Mouse (Mus musculus) embryonic facial prominence, embryonic 15.5 days (tissue): ENCODE data around the gene Ptprt. TPM values are rescaled to one million over a fixed set of nuclear protein-coding genes. Genes with fewer than 3 reads are reported as not detected.

ENCODE experiments used
- ATAC-seq: fragments of 200-750 bp; cut with Nextera tagmentation; 2 replicates; pipeline ENCODE4 v1.8.0; 2017; ENCODE audit warnings: low read depth, moderate TSS enrichment; ENCODE audit not compliant: insufficient number of reproducible peaks, low FRiP score, low TSS enrichment
- H3K27ac ChIP-seq: fragments of 300-500 bp; sonication (generic); replicated peaks from 2 replicates; pipeline ENCODE4 v1.5.1; 2015; ENCODE audit warnings: mild to moderate bottlenecking, inconsistent platforms
- H3K27me3 ChIP-seq: fragments of 300-500 bp; sonication (generic); 2 replicates; pipeline ENCODE4 v1.6.1; 2015; ENCODE audit warnings: inconsistent platforms
- H3K36me3 ChIP-seq: fragments of 300-500 bp; sonication (generic); 2 replicates; pipeline ENCODE4 v1.6.1; 2015; ENCODE audit warnings: mild to moderate bottlenecking, inconsistent platforms
- H3K4me1 ChIP-seq: fragments of 300-500 bp; sonication (generic); 2 replicates; pipeline ENCODE4 v1.6.1; 2015; ENCODE audit warnings: inconsistent platforms
- H3K4me2 ChIP-seq: fragments of 300-500 bp; sonication (generic); replicated peaks from 2 replicates; pipeline ENCODE4 v1.6.1; 2015; ENCODE audit warnings: mild to moderate bottlenecking, inconsistent platforms
- H3K4me3 ChIP-seq: fragments of 300-500 bp; sonication (generic); replicated peaks from 2 replicates; pipeline ENCODE4 v1.5.1; 2015; ENCODE audit warnings: mild to moderate bottlenecking, inconsistent platforms
- H3K9ac ChIP-seq: fragments of 300-500 bp; sonication (generic); 2 replicates; pipeline ENCODE4 v1.6.1; 2015; ENCODE audit warnings: inconsistent platforms
- H3K9me3 ChIP-seq: fragments of 300-500 bp; sonication (generic); replicated peaks from 2 replicates; pipeline ENCODE4 v1.6.1; 2016; ENCODE audit warnings: inconsistent platforms
- WGBS: fragments of 180-500 bp; shearing (Covaris S2); methylation state at CpG from one replicate; pipeline ENCODE4 v1.1.7; 2015; 5-methylcytosine and 5-hydroxymethylcytosine counted together
- polyA plus RNA-seq: library from polyadenylated mRNA; unstranded; fragments of >200 nt; fragmentation: Nextera tagmentation; extraction: Ambion mirVana; gene quantifications from 2 replicates; pipeline ENCODE4 v1.2.1, GENCODE M21; 2015

Gene Ptprt
- polyA plus RNA-seq, 1 experiment from 2014 or later, result 2.6 TPM

- no peak overlapping the region for H3K4me3 ChIP-seq
- no peak overlapping the region for H3K9ac ChIP-seq
- no peaks in the 10 kb centered on the region for H3K9me3 ChIP-seq
- no peaks in the 10 kb centered on the region for H3K36me3 ChIP-seq
- no peaks in the 10 kb centered on the region for H3K4me1 ChIP-seq
- no peak overlapping the region for H3K4me2 ChIP-seq
- no peak overlapping the region for H3K27ac ChIP-seq
- ATAC-seq, result no peak
- H3K27me3 ChIP-seq, result no peaks in the 10 kb centered on the region
- WGBS, result 73% methylated on average over 4 of the region's 4 CpGs
Measured at GRCm38 (mm10) chr2:162411014-162411413, 249.9 kb downstream of the Ptprt start.

GRCm38 (mm10) chr2:162409245-162409644 is 251.7 kb downstream of the Ptprt start:
- H3K27ac ChIP-seq, result no peak overlapping the region
- no peaks in the 10 kb centered on the region for H3K36me3 ChIP-seq
- H3K4me2 ChIP-seq, result no peak overlapping the region
- H3K9me3 ChIP-seq, result no peaks in the 10 kb centered on the region
- no peak overlapping the region for H3K4me3 ChIP-seq
- no peaks in the 10 kb centered on the region for H3K4me1 ChIP-seq
- no peaks in the 10 kb centered on the region for H3K27me3 ChIP-seq
- WGBS, result 80% methylated on average over 8 of the region's 8 CpGs
- no peak overlapping the region for H3K9ac ChIP-seq
- no peak for ATAC-seq

- ATAC-seq, result no peak
- H3K4me2 ChIP-seq, result no peak overlapping the region
- H3K9me3 ChIP-seq, result no peaks in the 10 kb centered on the region
- no peaks in the 10 kb centered on the region for H3K27me3 ChIP-seq
- 61% methylated on average over 6 of the region's 6 CpGs for WGBS
- no peak overlapping the region for H3K4me3 ChIP-seq
- H3K4me1 ChIP-seq, result no peaks in the 10 kb centered on the region
- no peak overlapping the region for H3K27ac ChIP-seq
- H3K9ac ChIP-seq, result no peak overlapping the region
- H3K36me3 ChIP-seq, result no peaks in the 10 kb centered on the region
Measured at GRCm38 (mm10) chr2:162401316-162402100, 259.4 kb downstream of the Ptprt start.

- no peaks in the 10 kb centered on the region for H3K27me3 ChIP-seq
- no peaks in the 10 kb centered on the region for H3K4me1 ChIP-seq
- H3K4me2 ChIP-seq, result no peak overlapping the region
- H3K27ac ChIP-seq, result no peak overlapping the region
- H3K4me3 ChIP-seq, result no peak overlapping the region
- H3K9ac ChIP-seq, result no peak overlapping the region
- H3K9me3 ChIP-seq, result no peaks in the 10 kb centered on the region
- WGBS, result 70% methylated on average over 6 of the region's 6 CpGs
- ATAC-seq, result no peak
- no peaks in the 10 kb centered on the region for H3K36me3 ChIP-seq
Measured at GRCm38 (mm10) chr2:162394601-162395000, 266.3 kb downstream of the Ptprt start.

- 48% methylated on average over 4 of the region's 4 CpGs for WGBS
- no peaks in the 10 kb centered on the region for H3K4me1 ChIP-seq
- H3K36me3 ChIP-seq, result no peaks in the 10 kb centered on the region
- no peak overlapping the region for H3K9ac ChIP-seq
- H3K27me3 ChIP-seq, result no peaks in the 10 kb centered on the region
- no peak overlapping the region for H3K4me2 ChIP-seq
- no peak overlapping the region for H3K27ac ChIP-seq
- H3K9me3 ChIP-seq, result no peaks in the 10 kb centered on the region
- no peak overlapping the region for H3K4me3 ChIP-seq
- no peak for ATAC-seq
Measured at GRCm38 (mm10) chr2:162391834-162392233, 269.1 kb downstream of the Ptprt start.

GRCm38 (mm10) chr2:162377309-162377708 is 283.6 kb downstream of the Ptprt start:
- Histone ChIP-seq H3K27ac (no peak overlapping the region), H3K27me3 (no peaks in the 10 kb centered on the region), H3K36me3 (no peaks in the 10 kb centered on the region), H3K9ac (no peak overlapping the region), H3K4me2 (no peak overlapping the region), H3K4me3 (no peak overlapping the region), H3K9me3 (no peaks in the 10 kb centered on the region), H3K4me1 (no peaks in the 10 kb centered on the region)
- ATAC-seq, result no peak
- WGBS, result 69% methylated on average over 7 of the region's 7 CpGs

GRCm38 (mm10) chr2:162349047-162349446 is 311.9 kb downstream of the Ptprt start:
- H3K4me3 ChIP-seq, result no peak overlapping the region
- no peak for ATAC-seq

GRCm38 (mm10) chr2:162341846-162342245 is 319.1 kb downstream of the Ptprt start:
- H3K9me3 ChIP-seq, result no peaks in the 10 kb centered on the region
- H3K9ac ChIP-seq, result no peak overlapping the region
- WGBS, result 52% methylated on average over 2 of the region's 2 CpGs
- ATAC-seq, result no peak
- H3K4me2 ChIP-seq, result no peak overlapping the region
- no peaks in the 10 kb centered on the region for H3K27me3 ChIP-seq
- H3K4me1 ChIP-seq, result no peaks in the 10 kb centered on the region
- H3K27ac ChIP-seq, result no peak overlapping the region
- no peak overlapping the region for H3K4me3 ChIP-seq
- H3K36me3 ChIP-seq, result no peaks in the 10 kb centered on the region

More at GRCm38 (mm10) chr2:162349047-162349446, 311.9 kb downstream of the Ptprt start:
- H3K9me3 ChIP-seq, result no peaks in the 10 kb centered on the region
- no peaks in the 10 kb centered on the region for H3K4me1 ChIP-seq
- no peaks in the 10 kb centered on the region for H3K27me3 ChIP-seq
- H3K9ac ChIP-seq, result no peak overlapping the region
- H3K27ac ChIP-seq, result no peak overlapping the region
- no peak overlapping the region for H3K4me2 ChIP-seq
- 18% methylated on average over 1 of the region's 1 CpGs for WGBS
- H3K36me3 ChIP-seq, result no peaks in the 10 kb centered on the region

GRCm38 (mm10) chr2:162340231-162340630 is 320.7 kb downstream of the Ptprt start:
- Histone ChIP-seq H3K9me3 (no peaks in the 10 kb centered on the region), H3K4me1 (no peaks in the 10 kb centered on the region), H3K36me3 (no peaks in the 10 kb centered on the region), H3K9ac (no peak overlapping the region), H3K27ac (no peak overlapping the region), H3K27me3 (no peaks in the 10 kb centered on the region), H3K4me3 (no peak overlapping the region), H3K4me2 (no peak overlapping the region)
- no peak for ATAC-seq
- 83% methylated on average over 1 of the region's 1 CpGs for WGBS

GRCm38 (mm10) chr2:162332066-162332683 is 328.8 kb downstream of the Ptprt start:
- no peaks in the 10 kb centered on the region for H3K36me3 ChIP-seq
- 78% methylated on average over 5 of the region's 5 CpGs for WGBS
- no peak overlapping the region for H3K27ac ChIP-seq
- no peak for ATAC-seq
- H3K27me3 ChIP-seq, result no peaks in the 10 kb centered on the region
- H3K9me3 ChIP-seq, result no peaks in the 10 kb centered on the region
- no peaks in the 10 kb centered on the region for H3K4me1 ChIP-seq
- H3K4me2 ChIP-seq, result no peak overlapping the region
- no peak overlapping the region for H3K4me3 ChIP-seq
- no peak overlapping the region for H3K9ac ChIP-seq

GRCm38 (mm10) chr2:162329430-162329829 is 331.5 kb downstream of the Ptprt start:
- Histone ChIP-seq H3K27me3 (no peaks in the 10 kb centered on the region), H3K36me3 (no peaks in the 10 kb centered on the region), H3K4me3 (no peak overlapping the region), H3K27ac (no peak overlapping the region), H3K4me2 (no peak overlapping the region), H3K9me3 (no peaks in the 10 kb centered on the region), H3K9ac (no peak overlapping the region), H3K4me1 (no peaks in the 10 kb centered on the region)
- ATAC-seq, result no peak
- WGBS, result 94% methylated on average over 9 of the region's 9 CpGs

GRCm38 (mm10) chr2:162322411-162322810 is 338.5 kb downstream of the Ptprt start:
- Histone ChIP-seq H3K9ac (no peak overlapping the region), H3K4me2 (no peak overlapping the region), H3K27ac (no peak overlapping the region), H3K4me3 (no peak overlapping the region), H3K36me3 (no peaks in the 10 kb centered on the region), H3K27me3 (no peaks in the 10 kb centered on the region), H3K4me1 (no peaks in the 10 kb centered on the region), H3K9me3 (0 out of 2 replicates have a peak, but pooled peaks cover 4% of the 10 kb centered on the region)
- ATAC-seq, result no peak
- 79% methylated on average over 5 of the region's 5 CpGs for WGBS
